Mouse (Mus musculus): Measurements from ENCODE around the gene Gabrb2.

Gabrb2 gene

DNA sequence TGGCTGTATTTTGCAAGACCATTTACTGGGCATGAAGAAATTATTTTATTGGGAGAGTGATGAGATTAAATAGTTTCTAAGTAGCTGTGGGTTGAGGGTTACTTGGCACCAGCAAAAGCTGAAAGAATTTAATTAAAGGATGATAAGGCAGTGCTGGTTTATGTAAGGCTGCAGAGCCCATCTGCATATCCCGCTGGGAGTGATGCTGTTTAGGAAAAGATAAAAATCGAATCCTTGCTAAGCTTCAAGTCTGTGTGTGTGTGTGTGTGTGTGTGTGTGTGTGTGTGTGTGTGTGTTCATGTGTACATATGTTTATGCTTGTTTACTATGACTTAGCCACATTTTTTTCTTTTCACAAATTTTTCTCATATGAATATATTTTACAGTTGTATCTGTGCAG is 113.0 kb downstream of the Gabrb2 start:
- no peak for DNase-seq (ENCODE audit: low read depth, low spot score)

GRCm38 (mm10) chr11:42535286-42535685 is 115.7 kb downstream of the Gabrb2 start:
- DNase-seq (ENCODE audit: low read depth, low spot score), result no peak

DNA sequence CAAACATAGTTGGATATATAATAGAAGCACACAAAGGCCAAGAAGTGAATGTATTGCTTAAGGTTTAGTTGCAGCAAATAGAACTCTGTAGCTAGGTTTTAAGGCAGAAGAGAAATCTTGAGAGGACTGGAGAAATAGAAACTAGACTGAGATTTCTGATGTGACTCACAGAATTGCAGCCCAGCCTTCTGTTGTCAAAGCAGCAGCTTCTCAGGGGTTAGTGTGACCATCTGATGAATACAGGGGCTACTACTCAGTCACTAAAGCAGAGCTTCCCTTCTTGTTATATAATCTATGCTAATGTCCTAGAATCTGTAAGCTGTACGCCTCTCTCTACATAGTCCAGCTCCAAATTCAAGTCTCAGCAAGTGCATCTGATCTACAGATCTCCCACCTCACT is 116.3 kb downstream of the Gabrb2 start:
- DNase-seq (ENCODE audit: low read depth, low spot score), result no peak

GRCm38 (mm10) chr11:42542861-42543260 is 123.3 kb downstream of the Gabrb2 start:
- no peak for DNase-seq (ENCODE audit: low read depth, low spot score)

- DNase-seq (ENCODE audit: low read depth, low spot score), result no peak
These were observed 146.5 kb downstream of the Gabrb2 start for GRCm38 (mm10) chr11:42566023-42566422.

- no peak for DNase-seq (ENCODE audit: low read depth, low spot score)
These were observed 151.9 kb downstream of the Gabrb2 start for GRCm38 (mm10) chr11:42571467-42571866.

DNA sequence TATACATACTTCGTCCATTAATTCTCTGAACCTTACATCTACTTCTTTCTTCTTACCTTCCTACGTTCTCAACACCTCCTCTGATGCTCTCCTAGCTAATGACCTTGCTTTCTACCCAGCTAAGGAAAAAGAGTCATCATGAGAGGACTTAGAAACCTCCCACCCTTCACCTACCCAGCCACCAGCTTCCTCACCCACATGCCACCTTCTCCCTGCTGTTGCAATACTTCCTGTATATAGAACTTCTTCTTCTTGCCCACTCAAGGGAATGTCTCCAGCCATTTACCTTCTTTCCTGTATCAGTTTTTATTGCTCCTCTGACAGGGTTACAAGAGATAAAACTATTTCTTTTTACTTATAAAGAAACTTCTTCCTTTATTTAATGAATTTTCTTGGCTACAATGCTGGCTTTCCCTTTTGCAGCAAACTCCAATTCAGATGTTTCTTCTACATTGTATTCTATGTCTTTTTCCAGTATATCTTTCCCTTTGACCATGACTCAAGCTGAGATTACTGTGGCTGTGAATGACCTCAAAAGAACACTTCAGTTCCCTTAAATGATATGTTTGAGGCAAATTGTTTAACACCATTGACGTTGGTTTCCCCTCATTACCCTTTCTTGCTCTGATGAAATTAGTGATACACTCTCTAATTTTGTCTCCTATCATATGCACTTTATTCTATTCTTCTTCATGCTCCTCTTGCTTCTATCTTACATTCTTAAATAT is 155.8 kb downstream of the Gabrb2 start:
- DNase-seq (ENCODE audit: low read depth, low spot score), result no peak

GRCm38 (mm10) chr11:42579804-42580203 is 160.2 kb downstream of the Gabrb2 start:
- no peak for DNase-seq (ENCODE audit: low read depth, low spot score)

DNA sequence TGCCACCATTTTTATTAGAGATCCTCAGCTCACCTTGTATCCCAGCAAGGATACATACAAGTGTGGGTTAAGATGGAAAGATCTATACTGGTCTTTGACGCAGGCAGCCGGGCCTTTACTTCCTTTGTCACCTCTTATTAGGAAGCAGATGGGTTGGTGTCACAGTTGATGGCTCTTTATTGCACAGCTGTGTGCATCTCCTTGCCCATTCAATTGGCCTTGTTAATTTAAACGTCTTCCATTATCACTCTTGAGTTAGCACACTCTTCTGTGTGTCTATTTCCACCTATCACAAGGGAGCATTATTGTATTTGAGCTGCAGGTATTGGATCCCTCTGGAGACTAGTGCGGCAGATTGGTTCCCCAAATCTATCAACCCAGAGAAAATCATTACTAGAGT is 161.6 kb downstream of the Gabrb2 start:
- DNase-seq (ENCODE audit: low read depth, low spot score), result no peak

DNA sequence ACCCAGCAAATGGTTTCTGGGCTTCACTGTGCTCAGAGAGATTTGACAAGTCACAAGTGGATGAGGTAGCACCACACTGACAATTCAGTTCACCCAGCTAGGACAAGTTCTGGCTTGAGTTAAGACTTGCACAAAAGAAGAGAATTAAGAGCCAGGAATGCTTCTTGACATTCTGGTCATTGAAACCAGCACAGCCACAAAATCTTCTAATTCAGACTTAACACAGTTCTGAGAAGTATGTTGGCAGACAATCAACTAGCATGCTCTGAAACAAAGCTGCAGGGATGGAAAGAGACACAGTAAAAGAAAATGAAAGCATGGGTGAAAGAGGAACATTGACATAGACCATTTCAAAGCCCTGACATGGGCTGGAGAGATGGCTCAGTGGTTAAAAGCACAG is 162.2 kb downstream of the Gabrb2 start:
- DNase-seq (ENCODE audit: low read depth, low spot score), result no peak

GRCm38 (mm10) chr11:42592418-42592817 is 172.9 kb downstream of the Gabrb2 start:
- DNase-seq (ENCODE audit: low read depth, low spot score), result no peak

DNA sequence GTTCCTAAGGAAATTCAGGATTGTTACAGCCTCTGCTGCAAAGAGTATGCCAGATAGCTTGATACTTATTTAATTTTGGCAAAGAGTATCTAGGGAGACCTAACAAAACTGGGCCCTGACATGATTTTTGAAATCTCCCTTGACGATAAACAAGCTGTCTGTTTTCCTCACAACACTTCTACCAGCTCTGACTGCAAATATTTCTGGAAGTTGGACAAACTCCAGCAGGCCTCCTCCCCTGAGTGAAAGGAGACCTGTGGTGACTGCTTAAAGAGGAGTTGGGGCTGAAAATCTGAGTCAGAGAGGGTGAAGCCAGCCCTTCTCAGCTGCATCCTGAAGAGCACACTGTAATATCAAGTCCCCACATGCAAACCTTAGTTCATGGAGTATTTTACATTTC is 186.7 kb downstream of the Gabrb2 start:
- DNase-seq (ENCODE audit: low read depth, low spot score), result no peak

DNA sequence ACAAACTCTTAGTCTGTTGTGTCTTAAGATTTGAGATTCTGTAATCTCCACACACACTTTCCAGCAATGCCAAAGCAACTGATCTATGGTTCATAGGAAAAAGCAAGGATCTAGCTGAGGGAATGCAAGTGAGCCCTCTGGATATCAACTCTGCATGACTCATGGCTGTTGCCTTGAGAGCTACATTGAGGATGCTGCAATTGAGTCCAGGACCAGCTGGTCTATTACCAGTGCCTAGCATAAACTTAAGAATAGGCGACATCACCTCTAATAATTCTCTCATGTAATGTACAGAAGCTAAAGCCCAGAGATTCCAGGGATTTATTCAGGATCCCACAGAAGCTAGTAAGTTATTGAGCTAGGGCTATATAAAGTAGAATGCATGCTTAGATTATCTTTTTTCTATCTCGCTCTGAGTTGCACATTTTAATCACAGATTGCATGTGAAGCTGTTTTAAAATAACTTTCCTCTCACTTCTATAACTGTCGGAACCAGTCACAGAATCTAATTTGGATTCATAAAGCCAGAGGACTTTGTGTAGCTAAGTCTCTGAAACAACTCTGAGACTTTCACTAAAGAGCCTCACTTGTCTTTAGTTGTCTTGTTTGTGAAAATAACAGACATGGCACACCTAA is 189.7 kb downstream of the Gabrb2 start:
- no peak for DNase-seq (ENCODE audit: low read depth, low spot score)

DNA sequence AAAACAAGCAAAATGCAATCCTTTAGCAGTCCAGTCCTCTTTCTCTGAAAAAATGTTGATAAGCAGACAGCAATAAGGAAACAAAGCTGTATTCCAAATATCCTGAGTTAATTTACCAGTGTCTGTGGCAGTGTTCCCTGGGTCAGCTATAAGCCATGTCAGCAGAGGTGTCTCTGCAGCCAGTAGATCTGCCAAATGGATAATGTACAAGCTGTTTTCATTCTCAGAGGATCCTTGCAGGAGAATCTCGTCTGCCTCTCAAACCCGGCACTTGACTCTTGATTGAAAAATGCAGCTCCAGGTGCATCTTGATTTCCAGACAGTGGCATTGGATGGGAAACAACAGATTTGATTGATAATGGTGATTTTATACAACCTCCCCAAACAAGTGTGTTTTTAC is 198.6 kb downstream of the Gabrb2 start:
- no peak for DNase-seq (ENCODE audit: low read depth, low spot score)

DNA sequence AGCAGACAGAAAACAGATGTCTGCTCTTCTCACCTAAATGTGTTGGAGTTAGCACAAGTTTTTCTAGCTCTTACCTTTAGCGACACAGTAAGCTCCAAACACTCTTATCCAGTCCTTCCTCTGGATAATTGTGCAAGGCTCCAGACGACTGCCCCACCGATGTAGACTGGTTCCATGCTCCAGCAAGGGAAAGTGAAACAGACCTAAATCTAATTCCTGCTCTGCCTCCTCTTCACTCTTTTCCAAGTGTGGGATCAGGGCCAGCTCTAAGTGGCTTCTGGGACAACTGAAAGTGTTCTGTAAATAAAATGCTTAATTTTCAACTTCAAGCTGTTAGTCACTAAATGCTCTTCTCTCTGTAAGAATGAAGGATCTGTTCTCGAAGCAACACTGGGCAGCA is 201.6 kb downstream of the Gabrb2 start:
- DNase-seq (ENCODE audit: low read depth, low spot score), result no peak

DNA sequence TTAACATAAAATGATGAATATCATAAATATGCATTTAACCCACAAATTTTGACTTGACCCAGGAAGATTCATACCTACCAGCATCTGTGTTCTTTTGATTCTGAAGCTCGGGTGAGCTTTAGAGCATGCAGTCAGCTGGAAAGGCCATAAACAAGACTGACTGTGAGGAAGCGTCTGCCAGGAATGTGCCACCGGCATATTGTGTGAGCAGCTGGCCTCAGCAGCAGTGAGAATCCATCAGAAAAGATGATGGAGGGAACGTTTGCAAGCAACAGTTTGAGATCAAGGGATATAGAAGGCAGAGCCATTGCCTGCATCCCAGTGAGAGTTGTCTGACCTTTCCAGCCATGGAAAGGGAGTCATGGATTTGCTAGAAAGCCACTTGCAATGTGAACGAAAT is 230.6 kb downstream of the Gabrb2 start:
- no peak for DNase-seq (ENCODE audit: low read depth, low spot score)

DNA sequence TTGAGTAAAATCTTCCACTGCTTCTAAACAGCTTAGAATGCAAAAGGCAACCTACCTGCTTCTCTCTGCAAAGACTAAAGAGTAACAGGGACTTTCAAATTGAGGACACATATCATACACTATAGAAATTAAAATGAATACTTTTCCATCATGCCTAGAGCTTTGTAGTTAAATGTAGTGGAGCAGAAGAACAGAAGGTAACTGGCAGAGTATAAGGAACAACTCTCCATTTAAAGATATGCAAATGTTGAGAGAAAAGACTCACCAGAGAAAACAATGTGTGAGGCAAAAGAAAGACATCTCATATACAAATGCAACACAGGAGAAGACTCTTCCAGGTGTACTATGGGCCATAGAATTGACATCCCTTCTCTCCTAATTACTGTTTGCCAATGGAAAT is 232.0 kb downstream of the Gabrb2 start:
- no peak for DNase-seq (ENCODE audit: low read depth, low spot score)

- no peak for DNase-seq (ENCODE audit: low read depth, low spot score)
These were observed 234.6 kb downstream of the Gabrb2 start for GRCm38 (mm10) chr11:42654189-42654588.

- no peak for DNase-seq (ENCODE audit: low read depth, low spot score)
These were observed 249.1 kb downstream of the Gabrb2 start for GRCm38 (mm10) chr11:42668657-42669056.

All from ZHBTc4 (cell line).